Mouse (Mus musculus) gastrocnemius, postnatal 4 days (tissue): ENCODE measurements at regions not wholly inside any gene's neighbourhood (a gene's known extent, or its start where the extent isn't known, plus 50 kb on each side); places are given as distances from the start of the nearest gene placed in this dataset.
A peak's percentile ranks its signal among the peaks of the same experiment; 100 is the strongest.

Experiments used
- DNase-seq, 2 experiments: peaks; one replicate each; pipeline ENCODE4 v3.0.0; 2021 to 2022; ENCODE audit warnings: low spot score in 2 of 2, mixed read lengths in 2 of 2

DNA sequence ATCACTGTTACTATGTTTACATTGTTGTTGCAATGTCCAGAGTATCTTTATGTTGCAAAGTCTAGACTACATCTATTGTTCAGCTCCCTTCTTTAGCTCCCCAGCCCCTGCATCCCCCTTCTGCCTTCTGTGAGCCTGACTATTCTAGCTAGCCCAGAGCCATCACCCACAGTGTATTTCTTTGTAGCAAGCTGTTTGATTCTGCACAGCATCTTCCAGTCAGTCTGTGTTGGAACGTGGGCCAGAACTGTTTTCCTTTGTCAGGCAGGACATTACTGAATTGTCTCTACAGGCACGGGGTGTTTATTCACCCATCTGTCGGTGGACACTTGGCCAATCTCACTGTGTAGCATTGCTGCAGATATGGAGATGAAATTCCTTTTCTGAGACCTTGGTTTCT lies 295.4 kb upstream of the Trpc7 start:
- no peak for DNase-seq

DNA sequence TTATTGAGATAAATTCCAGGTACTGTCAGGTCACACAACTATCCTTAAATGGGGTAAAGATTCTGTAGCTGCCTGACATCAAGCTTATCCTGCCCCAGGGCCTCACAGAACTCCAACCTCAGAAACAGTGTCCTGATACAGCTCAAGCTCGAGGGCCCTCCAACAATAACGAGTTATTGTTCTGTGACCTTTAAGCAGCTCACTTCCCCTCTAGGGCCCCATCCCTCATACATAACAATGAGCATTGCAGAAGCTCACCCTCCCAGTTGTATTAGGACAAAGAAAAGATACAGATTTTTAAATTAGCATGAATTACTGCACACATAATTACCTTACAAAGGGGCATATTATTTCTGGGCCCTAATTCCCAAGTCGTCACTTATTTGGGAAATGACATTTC lies 293.5 kb upstream of the Trpc7 start:
- DNase-seq: no peak

DNA sequence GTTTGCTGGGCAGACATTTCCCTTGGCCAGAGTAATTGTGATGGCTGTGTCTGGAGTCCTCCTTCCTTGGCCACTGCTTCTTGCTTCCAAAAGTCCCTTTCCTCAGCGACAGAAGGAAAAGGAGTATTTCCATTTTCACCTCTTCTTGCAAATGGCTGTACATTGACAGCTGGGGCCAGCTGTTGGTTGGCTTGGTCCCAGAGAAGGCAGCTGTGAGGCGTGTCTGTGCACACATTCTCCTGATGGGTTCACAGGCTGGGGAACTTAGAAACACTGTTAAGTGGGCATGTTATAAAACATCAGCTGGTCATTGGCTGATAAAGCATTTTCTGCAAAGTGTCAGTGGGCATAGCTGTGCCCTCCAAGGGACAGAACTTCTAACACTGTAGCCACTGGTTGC lies 290.4 kb upstream of the Trpc7 start:
- DNase-seq: peak; percentile 36 to 41

DNA sequence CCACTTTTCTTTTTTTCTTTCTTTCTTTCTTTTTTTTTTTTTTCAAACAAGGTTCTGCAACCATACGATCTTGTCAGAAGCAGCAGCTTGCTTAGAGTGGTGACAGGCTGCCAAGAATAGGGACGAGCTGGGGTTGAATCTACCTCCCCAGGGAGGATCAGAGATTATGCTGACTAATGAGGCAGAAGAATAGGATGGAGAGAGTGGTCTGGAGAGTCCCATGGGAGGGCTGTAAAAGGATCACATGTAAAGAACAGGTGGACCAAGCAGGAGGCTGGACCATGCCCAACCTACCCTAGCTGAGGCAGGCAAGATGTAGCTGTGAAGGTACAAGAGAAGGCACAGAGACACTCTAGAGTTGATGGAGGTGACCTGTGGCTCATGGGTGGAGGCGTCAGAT lies 274.4 kb upstream of the Trpc7 start:
- DNase-seq: no peak

DNA sequence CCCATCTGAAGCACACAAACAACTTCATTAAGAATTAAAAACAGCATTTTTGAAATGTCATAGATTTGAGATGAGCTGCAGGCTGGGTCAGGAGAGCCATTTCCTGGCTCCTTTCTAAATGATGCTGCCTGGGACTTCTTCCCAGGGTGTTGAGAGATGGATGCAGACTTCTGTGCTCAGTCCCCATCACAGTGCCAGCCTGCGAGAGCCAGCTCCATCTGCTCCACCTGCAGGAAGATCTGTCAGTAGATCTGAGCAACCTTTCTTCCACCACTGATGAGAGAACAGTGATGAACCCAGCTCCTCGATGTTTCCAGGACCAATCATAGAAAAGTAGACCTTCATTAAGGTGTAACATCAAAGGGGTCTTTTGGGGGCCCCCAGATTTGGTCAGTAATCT lies 273.8 kb upstream of the Trpc7 start:
- no peak for DNase-seq

DNA sequence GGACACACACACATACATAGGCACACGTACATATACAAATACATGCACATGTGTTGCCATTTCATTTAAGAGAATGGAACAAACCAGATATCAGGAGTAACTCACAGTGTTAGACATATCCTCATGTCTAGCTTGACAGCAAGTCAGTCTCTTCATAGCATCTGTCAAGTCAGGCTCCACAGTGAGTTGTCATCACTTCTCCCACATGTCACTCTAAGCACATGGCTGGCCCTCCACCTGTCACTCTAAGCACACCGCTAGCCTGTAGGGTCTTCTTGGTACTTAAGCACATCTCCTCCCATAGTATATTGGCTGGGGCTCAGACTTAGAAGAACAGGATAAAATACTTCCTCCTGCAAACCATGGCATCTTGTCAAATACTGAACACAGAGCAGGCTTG lies 269.6 kb upstream of the Trpc7 start:
- DNase-seq: no peak

DNA sequence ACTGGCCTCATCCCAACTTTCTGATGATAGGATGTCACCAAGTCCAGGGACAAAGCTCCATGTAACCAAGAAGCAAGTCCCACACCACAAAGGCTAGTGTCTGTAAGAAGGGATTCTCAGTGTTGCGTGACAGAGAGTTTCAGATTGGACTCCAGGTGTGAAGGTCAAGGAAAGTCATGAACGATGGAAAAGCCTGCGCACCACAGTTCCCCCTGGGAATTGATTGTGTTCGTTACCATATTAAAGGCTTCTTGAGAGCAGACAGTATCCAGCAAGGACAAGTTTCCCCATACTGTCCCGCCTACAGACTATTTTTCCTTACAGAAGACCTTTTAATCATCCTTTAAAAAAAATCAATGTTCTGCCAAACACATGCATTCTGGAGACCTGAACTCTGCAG lies 257.0 kb upstream of the Trpc7 start:
- DNase-seq: no peak

DNA sequence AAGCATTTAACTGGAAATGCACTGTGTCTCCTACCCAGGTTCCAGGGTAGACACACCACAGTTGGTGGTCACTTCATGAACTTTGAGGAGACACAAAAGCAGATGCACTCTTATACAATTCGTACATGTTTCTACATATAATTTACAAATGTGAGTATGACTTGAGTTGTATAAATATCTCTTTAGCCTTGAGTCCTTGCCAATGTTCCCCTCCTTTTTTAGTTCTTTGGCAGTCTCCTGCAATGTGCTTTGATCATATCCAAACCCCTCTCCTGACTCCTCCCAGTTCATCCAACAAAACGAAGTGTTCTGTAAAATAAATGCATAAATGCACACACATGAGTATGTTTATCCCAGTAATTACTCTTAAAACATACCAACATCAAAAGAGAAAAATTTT lies 251.8 kb upstream of the Trpc7 start:
- no peak for DNase-seq

DNA sequence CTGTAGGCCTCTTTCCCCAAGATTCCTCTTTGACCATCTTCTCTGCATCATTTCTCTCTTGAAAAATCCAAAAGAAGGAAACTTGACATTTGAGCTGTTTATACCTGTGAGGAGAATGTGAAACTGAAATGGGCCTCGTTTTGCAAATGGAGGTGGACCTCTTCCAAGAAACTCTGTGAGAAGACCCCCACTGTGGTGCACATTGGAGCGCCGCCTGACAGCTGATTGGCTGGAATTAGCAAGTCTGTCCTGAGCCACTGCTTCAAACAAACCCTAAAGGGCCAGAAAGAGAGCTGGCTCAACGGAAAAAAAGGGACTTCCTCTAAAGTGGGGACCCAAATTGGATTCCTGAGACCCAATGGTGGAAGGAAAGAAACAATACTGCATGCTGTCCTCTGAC lies 250.9 kb upstream of the Trpc7 start:
- DNase-seq: no peak

DNA sequence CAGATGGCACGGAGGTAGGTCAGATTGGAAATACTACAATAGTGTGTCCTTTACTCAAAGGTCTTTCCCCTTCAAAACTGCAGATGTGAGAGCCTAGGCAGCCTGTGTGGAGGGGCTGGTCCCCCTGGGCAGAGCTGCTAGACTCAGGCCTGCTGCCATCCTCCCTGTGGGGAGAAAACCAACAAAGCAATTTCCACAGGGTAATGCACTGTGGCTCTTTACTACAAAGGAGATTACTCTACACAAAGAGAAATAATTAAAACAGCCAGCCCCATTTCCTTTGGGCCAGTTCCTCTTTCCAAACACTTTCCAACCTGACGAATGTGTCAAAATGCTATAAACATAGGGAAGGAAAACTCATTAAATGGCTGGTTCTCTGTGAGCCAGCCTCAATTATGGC lies 250.0 kb upstream of the Trpc7 start:
- no peak for DNase-seq

DNA sequence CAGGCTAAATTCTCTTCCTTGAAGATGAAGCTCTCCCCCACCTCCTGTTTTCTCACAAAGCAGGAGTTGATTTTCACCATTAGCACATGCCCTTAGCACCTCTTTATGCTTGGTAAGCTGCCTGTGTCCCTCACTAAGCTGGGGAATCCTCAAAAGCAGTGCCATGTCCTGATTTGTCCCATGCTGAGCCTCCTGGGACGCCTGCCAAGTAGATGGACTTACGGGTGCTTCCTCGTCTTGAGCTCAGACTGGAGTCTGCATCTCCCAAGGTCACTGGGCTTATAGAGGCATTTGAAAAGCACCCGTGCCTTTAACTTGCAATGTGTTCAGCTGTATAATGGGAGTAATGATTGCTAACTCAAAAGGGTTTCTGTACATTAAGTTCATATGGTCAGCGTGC lies 247.1 kb upstream of the Trpc7 start:
- DNase-seq: no peak

DNA sequence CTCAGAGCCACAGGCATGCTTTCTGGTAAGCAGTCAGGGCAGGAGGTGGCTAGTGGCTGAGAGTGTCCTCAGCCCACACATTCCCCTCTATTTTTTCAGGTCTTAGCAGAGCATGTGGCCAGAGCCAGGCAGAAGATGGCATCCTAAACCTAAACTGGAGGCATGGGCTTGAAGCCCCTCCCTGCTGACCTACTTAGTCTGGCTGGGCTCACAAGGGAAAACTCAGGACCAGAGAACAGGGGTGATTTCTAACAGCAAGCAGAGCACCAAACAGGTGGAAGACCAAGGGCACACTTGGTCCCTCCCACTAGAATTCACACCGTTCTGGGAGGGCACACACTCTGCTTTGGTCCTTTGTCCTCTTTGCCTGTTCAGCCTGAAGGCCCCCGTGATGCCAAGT lies 246.6 kb upstream of the Trpc7 start:
- DNase-seq: no peak

DNA sequence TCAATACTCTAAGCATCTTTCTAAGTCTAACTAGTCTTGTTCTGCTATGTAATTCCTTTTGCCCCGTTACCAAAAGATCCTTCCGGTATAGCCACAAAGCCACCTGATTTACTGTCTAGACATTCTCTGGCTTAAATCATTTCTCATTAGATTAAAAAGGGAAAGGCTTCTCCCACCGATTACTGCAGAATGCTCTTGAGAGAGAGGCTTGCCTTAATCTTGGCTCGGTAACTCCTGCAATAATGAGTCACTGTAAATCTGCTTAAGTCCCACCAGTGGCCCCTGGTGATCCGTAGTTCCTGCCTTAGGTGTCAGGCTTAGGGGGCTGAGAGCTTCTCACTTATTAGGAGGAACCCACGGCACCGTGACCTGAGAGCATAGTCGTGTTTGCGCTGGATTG lies 220.1 kb upstream of the Trpc7 start:
- no peak for DNase-seq

DNA sequence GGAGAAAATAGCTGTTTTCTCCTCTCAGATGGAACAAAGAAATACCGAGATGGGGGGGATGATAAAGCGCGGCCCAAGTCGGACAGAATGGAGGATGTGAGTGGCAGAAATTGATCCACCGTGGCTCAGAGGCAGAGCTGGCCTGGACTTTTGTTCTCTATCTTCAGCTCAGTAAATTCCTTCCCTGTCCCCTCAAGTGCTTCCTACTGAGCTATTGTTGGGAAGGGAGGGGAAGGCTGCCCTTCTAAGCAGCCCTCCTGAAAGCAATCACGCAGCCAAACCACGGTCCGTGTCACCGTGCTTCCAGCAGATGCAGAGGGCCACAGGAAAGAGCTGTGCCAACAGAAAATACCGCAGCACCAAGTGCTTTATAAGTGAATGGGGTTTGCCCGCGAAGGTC lies 212.2 kb upstream of the Trpc7 start:
- no peak for DNase-seq

DNA sequence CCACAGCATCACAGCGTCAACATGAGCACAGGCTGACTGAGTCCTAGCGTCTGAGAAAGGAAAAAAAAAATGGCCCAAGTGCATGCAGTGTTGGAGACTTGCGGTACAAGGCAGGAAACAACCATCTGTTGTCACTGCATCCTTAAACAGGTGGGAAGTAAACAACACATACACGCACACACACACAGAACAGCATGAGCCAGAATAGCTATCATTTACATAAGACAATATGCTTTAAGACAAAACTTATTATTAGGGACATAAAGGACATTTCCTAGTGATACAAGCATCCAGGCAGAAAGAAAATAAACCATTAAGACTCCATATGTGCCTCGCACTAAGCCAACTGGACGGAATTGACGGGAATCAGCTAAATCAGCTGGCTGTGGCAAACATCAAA lies 203.8 kb upstream of the Trpc7 start:
- no peak for DNase-seq

DNA sequence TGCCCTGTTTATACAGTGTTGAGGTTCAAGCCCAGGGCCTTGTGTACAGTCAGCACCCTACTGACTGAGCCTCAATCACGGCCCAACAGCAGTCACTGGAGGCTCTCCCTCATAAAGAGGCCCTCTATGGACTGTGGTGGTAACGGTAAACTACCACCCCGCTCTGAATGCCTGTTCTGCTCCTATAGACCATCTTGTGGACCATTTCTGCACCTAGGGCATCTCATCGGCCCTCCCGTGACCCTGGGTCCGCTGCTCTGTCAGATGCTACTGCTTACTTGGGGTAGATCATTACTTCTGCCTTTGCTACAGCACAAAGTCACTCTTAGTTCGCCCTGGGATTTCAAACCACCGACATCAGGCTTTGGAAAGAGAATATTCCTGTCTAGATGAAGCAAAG lies 196.1 kb upstream of the Trpc7 start:
- no peak for DNase-seq

DNA sequence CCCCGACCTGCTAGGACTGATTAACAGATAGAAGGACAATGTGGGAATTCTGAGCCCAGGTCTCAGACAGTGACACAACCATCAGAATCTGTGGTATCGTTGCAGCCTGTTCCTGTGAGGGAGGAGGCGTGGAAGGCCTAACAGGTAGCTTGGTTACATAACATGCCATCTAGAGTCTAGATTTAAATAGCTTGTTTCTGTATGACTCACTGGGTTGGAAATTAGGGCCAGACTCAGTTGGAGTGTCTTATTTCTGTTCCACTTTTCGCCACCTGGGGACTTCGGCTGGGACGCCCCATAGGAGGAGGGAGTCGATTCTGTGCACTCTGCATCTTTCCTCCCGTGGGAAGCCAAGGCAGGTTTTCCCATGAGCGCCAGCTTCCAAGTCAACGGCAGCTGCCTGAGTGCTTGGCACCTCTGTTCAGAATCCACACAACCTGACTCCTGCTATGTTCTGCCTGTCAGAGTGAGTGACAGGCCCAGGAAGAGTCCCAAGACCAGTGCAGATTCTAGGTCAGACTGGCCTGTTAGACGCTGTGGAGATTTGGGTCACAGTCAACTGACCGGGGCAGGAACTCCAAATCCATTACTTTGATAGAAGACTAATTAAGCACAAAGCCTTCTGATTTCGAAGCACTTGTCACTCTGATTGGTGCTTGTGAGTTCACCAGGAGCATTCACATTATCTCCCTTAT lies 193.7 kb upstream of the Trpc7 start:
- DNase-seq: no peak

DNA sequence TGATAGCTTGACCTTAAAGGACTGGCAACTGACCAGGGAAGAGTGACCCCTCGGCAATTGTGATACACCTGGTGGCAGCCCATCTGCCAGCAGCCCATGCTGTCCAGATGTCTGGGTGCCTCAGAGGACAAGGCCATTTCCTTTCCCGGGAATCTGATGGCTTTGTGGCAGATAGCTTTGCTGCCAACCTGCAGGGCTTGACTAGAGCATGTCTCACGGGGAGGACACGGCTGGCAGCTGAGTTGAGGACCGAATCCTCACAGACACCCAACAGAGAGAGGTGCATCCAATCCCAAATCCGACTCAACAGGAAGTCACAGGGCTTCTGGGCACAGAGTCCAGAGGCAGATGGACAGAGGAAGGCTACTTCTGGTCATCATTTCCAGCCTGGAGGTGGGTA lies 192.2 kb upstream of the Trpc7 start:
- DNase-seq: no peak

DNA sequence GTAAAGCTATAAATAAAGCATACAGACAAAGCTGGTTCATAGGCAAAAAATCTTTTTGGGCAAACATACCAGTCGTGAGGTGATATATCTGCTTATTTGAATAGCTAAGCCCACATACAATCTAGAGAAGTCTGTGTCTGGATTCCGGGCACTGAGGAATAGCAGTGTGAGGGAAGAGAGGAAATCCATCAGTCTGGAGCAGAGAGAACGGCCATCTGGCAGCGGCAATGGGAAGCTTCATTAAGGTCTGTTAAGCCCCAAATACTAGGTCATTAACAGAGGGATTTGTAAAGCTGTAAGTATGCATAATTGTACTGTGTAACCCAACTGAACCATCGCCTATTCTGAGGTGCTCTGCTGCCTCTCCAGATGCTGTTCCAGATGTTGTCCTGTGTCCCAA lies 191.6 kb upstream of the Trpc7 start:
- no peak for DNase-seq

DNA sequence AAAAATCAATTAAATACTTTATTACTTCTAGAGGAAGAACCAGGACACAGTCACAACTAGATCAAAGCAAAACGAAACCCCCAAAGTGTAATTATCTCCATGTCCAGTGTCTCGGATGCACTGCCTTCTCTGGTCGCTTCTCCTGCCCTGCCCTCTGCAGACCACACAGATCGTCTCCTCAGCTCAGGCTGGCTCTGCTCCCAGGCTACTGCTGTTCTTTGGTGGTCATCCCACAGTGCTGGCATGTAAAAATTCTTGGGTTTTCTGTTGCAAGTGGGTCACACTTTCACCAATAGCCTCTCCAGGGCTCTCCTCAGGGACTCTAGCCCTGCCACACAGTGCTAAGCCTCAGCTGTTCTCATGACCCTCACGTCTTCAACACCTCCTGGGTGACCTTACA lies 188.0 kb upstream of the Trpc7 start:
- no peak for DNase-seq

DNA sequence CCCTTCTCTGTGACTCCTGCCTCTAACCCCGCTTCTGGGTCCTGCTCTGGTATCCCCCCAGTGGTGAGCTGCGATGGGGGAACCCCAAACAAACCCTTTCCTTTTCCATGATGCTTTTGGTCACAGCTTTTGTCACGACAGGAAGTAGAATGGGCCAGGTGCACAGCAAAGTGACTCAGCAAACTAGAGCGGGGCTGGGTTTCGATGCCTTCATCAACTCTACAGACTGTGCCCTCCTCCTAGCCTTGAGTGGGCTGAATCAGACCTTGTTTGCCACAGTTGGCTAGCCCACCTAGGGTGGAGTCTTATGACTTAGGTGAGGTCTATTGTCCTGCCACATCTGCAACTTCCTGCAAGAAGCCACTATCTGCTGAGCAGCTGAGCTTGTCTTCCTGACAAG lies 174.7 kb upstream of the Trpc7 start:
- no peak for DNase-seq

DNA sequence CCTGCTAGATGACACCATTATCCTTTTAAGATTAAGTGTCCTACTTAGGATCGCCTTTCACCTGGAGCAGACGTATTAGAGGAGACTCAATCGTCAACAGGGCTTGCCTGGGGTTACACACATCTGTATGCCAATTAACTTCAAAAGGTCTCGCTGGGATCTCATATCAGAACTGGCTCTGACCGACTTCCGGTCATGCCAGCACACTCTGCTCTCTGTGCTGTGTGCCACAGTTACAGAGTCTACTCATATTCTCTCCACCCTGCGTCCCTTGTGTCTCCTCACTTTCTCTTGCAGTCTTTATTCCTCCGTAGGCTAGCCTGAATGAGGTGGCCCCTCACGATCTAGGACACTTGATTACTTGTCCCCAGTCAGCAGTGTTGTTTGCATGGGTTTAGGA lies 165.9 kb upstream of the Trpc7 start:
- no peak for DNase-seq

DNA sequence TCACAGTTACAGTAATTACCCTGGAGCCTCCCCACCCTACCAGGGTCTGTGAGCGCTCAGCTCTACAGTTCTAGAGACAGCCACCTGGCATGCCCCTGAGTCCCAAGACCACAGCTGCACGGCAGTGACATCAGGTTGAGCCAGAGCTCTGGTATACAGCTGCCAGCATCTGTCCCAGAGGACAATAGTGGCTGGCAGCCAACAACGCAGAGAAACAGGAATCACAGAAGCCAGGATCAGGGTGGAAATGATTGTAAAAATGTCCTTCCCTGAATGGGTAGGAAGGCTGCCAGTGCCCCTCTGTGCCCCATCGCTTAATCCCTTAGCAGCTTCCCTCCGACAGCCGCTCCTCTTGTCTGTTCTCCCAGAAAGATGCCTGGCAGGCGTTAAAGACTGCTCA lies 165.3 kb upstream of the Trpc7 start:
- peak in 1 of 2 experiments; percentile 59 for DNase-seq

DNA sequence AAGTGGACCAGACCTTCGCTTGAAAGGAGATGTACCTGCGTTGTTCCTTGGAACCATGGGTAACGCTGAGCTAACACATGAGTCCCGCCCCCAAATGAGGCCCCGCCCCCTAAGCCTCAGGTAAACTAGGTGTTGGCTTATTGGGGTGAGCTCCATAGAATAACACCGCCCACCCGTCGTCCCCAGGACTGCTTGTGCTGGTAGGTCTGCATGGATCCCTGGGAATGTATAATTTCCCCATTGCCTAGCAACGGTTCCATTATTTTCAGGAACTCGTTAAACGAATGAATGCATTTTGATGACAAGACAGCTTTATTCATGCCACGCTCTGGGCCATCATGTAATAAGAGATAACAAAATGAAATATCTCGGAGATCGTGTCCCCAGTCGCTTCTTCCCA lies 161.0 kb upstream of the Trpc7 start:
- no peak for DNase-seq
